Mouse (Mus musculus): ENCODE results near the gene Hoxa9.

DNA sequence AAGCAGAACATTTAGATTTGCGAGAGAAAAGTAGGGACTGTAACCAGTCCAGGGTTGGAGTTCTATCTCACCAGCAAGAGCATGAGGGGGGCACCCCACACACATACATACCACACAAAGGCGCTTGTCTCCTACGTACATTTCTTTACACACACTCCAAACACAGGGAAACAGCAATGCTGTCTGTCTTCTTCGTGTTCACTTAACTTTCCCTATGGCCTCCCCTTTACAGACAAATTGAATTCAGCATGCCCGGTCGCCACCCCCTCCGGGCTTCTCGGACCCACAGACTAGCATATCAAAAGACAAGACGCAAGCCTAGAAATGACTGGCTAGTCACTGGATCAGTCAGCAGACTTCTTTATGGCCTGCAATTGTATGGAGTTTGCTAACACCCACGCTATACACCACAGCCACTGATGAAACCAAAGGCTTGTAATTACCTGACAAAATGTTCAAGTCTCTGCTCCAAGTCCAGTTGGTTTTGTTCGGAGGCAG, 50.6 kb downstream of the Hoxa9 start:
- TF ChIP-seq CTCF (IDR thresholded peaks at IDR 0.05; ENCODE audit: borderline replicate concordance, insufficient read depth, low read length) (no peak), POLR2A (IDR thresholded peaks at IDR 0.05; ENCODE audit: low read depth, low read length) (0 out of 2 replicates have a peak, but pooled peaks have one; percentile 17)
